Mouse (Mus musculus): ENCODE measurements around the gene Apc2. TPM values are rescaled to one million over a fixed set of nuclear protein-coding genes. Genes with fewer than 3 reads are reported as not detected.
A peak's percentile ranks its signal among the peaks of the same experiment; 100 is the strongest.

Gene Apc2
- polyA plus RNA-seq, 1 experiment from 2014 or later = 1.6 TPM

- WGBS = 34% methylated on average over 20 of the region's 20 CpGs
- no peak for TF ChIP-seq CTCF (IDR thresholded peaks at IDR 0.05; ENCODE audit: low read depth)
- Histone ChIP-seq H3K9ac (ENCODE audit: low read depth, low read length) (no peak overlapping the region), H3K4me2 (replicated peaks; ENCODE audit: low read depth) (no peak overlapping the region), H3K4me1 (replicated peaks; ENCODE audit: control insufficient read depth, insufficient read depth, low read length) (peaks cover 4% of the 10 kb centered on the region; the same call in 1 of the 2 replicates), H3K27me3 (replicated peaks; ENCODE audit: control insufficient read depth, insufficient read depth, low read length) (peaks cover 47% of the 10 kb centered on the region), H3K4me3 (ENCODE audit: low read depth, low read length) (0 out of 2 replicates have a peak overlapping the region, but pooled peaks have one; percentile 1), H3K36me3 (ENCODE audit: control insufficient read depth, insufficient read depth) (peaks cover 17% of the 10 kb centered on the region), H3K27ac (ENCODE audit: low read depth, low read length) (no peak overlapping the region), H3K9me3 (ENCODE audit: control insufficient read depth) (no peaks in the 10 kb centered on the region)
- no peak for ATAC-seq
Observed at GRCm38 (mm10) chr10:80313627-80314201, 17.9 kb downstream of the Apc2 start.

- no peak overlapping the region for H3K4me3 ChIP-seq (ENCODE audit: low read depth, low read length)
- H3K9me3 ChIP-seq (ENCODE audit: control insufficient read depth) = no peaks in the 10 kb centered on the region
- peaks cover 47% of the 10 kb centered on the region for H3K27me3 ChIP-seq (replicated peaks; ENCODE audit: control insufficient read depth, insufficient read depth, low read length)
- H3K36me3 ChIP-seq (ENCODE audit: control insufficient read depth, insufficient read depth) = peaks cover 24% of the 10 kb centered on the region
- H3K4me2 ChIP-seq (replicated peaks; ENCODE audit: low read depth) = no peak overlapping the region
- H3K27ac ChIP-seq (ENCODE audit: low read depth, low read length) = no peak overlapping the region; the same call in 1 of the 2 replicates
- 44% methylated on average over 14 of the region's 16 CpGs for WGBS
- ATAC-seq = no peak
- TF ChIP-seq CTCF (IDR thresholded peaks at IDR 0.05; ENCODE audit: low read depth) = no peak
- peaks cover 9% of the 10 kb centered on the region for H3K4me1 ChIP-seq (replicated peaks; ENCODE audit: control insufficient read depth, insufficient read depth, low read length)
- H3K9ac ChIP-seq (ENCODE audit: low read depth, low read length) = no peak overlapping the region
Observed at GRCm38 (mm10) chr10:80314494-80315001, 18.8 kb downstream of the Apc2 start.

GRCm38 (mm10) chr10:80315315-80315714, 19.5 kb downstream of the Apc2 start:
- Histone ChIP-seq H3K4me2 (replicated peaks; ENCODE audit: low read depth) (no peak overlapping the region), H3K36me3 (ENCODE audit: control insufficient read depth, insufficient read depth) (peaks cover 24% of the 10 kb centered on the region), H3K27ac (ENCODE audit: low read depth, low read length) (no peak overlapping the region), H3K4me3 (ENCODE audit: low read depth, low read length) (no peak overlapping the region), H3K4me1 (replicated peaks; ENCODE audit: control insufficient read depth, insufficient read depth, low read length) (peaks cover 10% of the 10 kb centered on the region), H3K9me3 (ENCODE audit: control insufficient read depth) (no peaks in the 10 kb centered on the region), H3K9ac (ENCODE audit: low read depth, low read length) (no peak overlapping the region), H3K27me3 (replicated peaks; ENCODE audit: control insufficient read depth, insufficient read depth, low read length) (peaks cover 47% of the 10 kb centered on the region)
- 46% methylated on average over 27 of the region's 27 CpGs for WGBS
- no peak for ATAC-seq
- no peak for TF ChIP-seq CTCF (IDR thresholded peaks at IDR 0.05; ENCODE audit: low read depth)

- Histone ChIP-seq H3K4me2 (replicated peaks; ENCODE audit: low read depth) (no peak overlapping the region), H3K27me3 (replicated peaks; ENCODE audit: control insufficient read depth, insufficient read depth, low read length) (peaks cover 43% of the 10 kb centered on the region), H3K9ac (ENCODE audit: low read depth, low read length) (no peak overlapping the region), H3K4me3 (ENCODE audit: low read depth, low read length) (no peak overlapping the region), H3K4me1 (replicated peaks; ENCODE audit: control insufficient read depth, insufficient read depth, low read length) (peaks cover 10% of the 10 kb centered on the region), H3K27ac (ENCODE audit: low read depth, low read length) (no peak overlapping the region), H3K36me3 (ENCODE audit: control insufficient read depth, insufficient read depth) (peaks cover 24% of the 10 kb centered on the region), H3K9me3 (ENCODE audit: control insufficient read depth) (no peaks in the 10 kb centered on the region)
- ATAC-seq = no peak
- no peak for TF ChIP-seq CTCF (IDR thresholded peaks at IDR 0.05; ENCODE audit: low read depth)
- WGBS = 19% methylated on average over 11 of the region's 11 CpGs
Observed at GRCm38 (mm10) chr10:80316359-80316781, 20.6 kb downstream of the Apc2 start.

- Histone ChIP-seq H3K4me2 (replicated peaks; ENCODE audit: low read depth) (no peak overlapping the region), H3K4me1 (replicated peaks; ENCODE audit: control insufficient read depth, insufficient read depth, low read length) (peaks cover 10% of the 10 kb centered on the region), H3K4me3 (ENCODE audit: low read depth, low read length) (no peak overlapping the region), H3K27ac (ENCODE audit: low read depth, low read length) (no peak overlapping the region), H3K9ac (ENCODE audit: low read depth, low read length) (no peak overlapping the region), H3K36me3 (ENCODE audit: control insufficient read depth, insufficient read depth) (peaks cover 24% of the 10 kb centered on the region), H3K27me3 (replicated peaks; ENCODE audit: control insufficient read depth, insufficient read depth, low read length) (peaks cover 37% of the 10 kb centered on the region), H3K9me3 (ENCODE audit: control insufficient read depth) (no peaks in the 10 kb centered on the region)
- 39% methylated on average over 10 of the region's 10 CpGs for WGBS
- no peak for ATAC-seq
- no peak for TF ChIP-seq CTCF (IDR thresholded peaks at IDR 0.05; ENCODE audit: low read depth)
Observed at GRCm38 (mm10) chr10:80317011-80317410, 21.2 kb downstream of the Apc2 start.

GRCm38 (mm10) chr10:80320340-80320760, 24.6 kb downstream of the Apc2 start, which contains the start of gene 2310011J03Rik:
Gene 2310011J03Rik (minus strand): TSS chr10:80320537.
- Histone ChIP-seq H3K4me2 (replicated peaks; ENCODE audit: low read depth) (peak within 1 kb of the TSS; percentile 87), H3K27ac (ENCODE audit: low read depth, low read length) (peak within 1 kb of the TSS; percentile 86), H3K36me3 (ENCODE audit: control insufficient read depth, insufficient read depth) (peaks cover 24% of the 10 kb centered on the region), H3K9me3 (ENCODE audit: control insufficient read depth) (no peaks in the 10 kb centered on the region), H3K9ac (ENCODE audit: low read depth, low read length) (peak within 1 kb of the TSS; percentile 76), H3K27me3 (replicated peaks; ENCODE audit: control insufficient read depth, insufficient read depth, low read length) (peaks cover 8% of the 10 kb centered on the region), H3K4me1 (replicated peaks; ENCODE audit: control insufficient read depth, insufficient read depth, low read length) (peaks cover 14% of the 10 kb centered on the region), H3K4me3 (ENCODE audit: low read depth, low read length) (peak within 1 kb of the TSS; percentile 84)
- ATAC-seq = peak; percentile 34
- TF ChIP-seq CTCF (IDR thresholded peaks at IDR 0.05; ENCODE audit: low read depth) = no peak
- WGBS = under 1% methylated on average over 34 of the region's 34 CpGs

Data from intestine, postnatal 0 days (tissue).